Mouse (Mus musculus) hindbrain, embryonic 14.5 days (tissue): ENCODE data around the gene Ttpal. TPM values are rescaled to one million over a fixed set of nuclear protein-coding genes. Genes with fewer than 3 reads are reported as not detected.

Source experiments
- ATAC-seq: fragments of 200-750 bp; cut with Nextera tagmentation; 2 replicates; pipeline ENCODE4 v1.8.0; 2017; ENCODE audit warnings: moderate number of reproducible peaks, mild to moderate bottlenecking, moderate TSS enrichment, moderate library complexity; ENCODE audit not compliant: low FRiP score
- DNase-seq: peaks from one replicate; pipeline ENCODE4 v3.0.0-alpha.2; 2015; ENCODE audit warnings: low spot score
- H3K27ac ChIP-seq: fragments of 300-500 bp; sonication (generic); 2 replicates; pipeline ENCODE4 v1.5.1; 2014; ENCODE audit warnings: mild to moderate bottlenecking, moderate library complexity
- H3K27me3 ChIP-seq: fragments of 300-500 bp; sonication (generic); 2 replicates; pipeline ENCODE4 v1.6.1; 2014; ENCODE audit warnings: mild to moderate bottlenecking, low read length, mixed read lengths; ENCODE audit not compliant: control insufficient read depth, insufficient read depth
- H3K36me3 ChIP-seq: fragments of 300-500 bp; sonication (generic); replicated peaks from 2 replicates; pipeline ENCODE4 v1.6.1; 2014; ENCODE audit not compliant: control insufficient read depth, insufficient read depth
- H3K4me1 ChIP-seq: fragments of 300-500 bp; sonication (generic); replicated peaks from 2 replicates; pipeline ENCODE4 v1.6.1; 2014; ENCODE audit warnings: antibody characterized with exemption, low read length, mixed read lengths; ENCODE audit not compliant: control insufficient read depth, insufficient read depth
- H3K4me2 ChIP-seq: fragments of 300-500 bp; sonication (generic); replicated peaks from 2 replicates; pipeline ENCODE4 v1.6.1; 2014; ENCODE audit warnings: mild to moderate bottlenecking, moderate library complexity
- H3K4me3 ChIP-seq: fragments of 300-500 bp; sonication (generic); replicated peaks from 2 replicates; pipeline ENCODE4 v1.5.1; 2014; ENCODE audit warnings: mild to moderate bottlenecking, low read length
- H3K9ac ChIP-seq: fragments of 300-500 bp; sonication (generic); 2 replicates; pipeline ENCODE4 v1.6.1; 2014
- H3K9me3 ChIP-seq: fragments of 300-500 bp; sonication (generic); 2 replicates; pipeline ENCODE4 v1.6.1; 2016; ENCODE audit warnings: low read length; ENCODE audit not compliant: control insufficient read depth
- WGBS: fragments of 180-500 bp; shearing (Covaris S2); extraction: QIAGEN DNeasy Blood & Tissue Kit; methylation state at CpG from one replicate; pipeline ENCODE4 v1.1.7; 2014; 5-methylcytosine and 5-hydroxymethylcytosine counted together
- polyA plus RNA-seq: library from polyadenylated mRNA; unstranded; fragments of >200 nt; fragmentation: Nextera tagmentation; extraction: Ambion mirVana; gene quantifications from 2 replicates; pipeline ENCODE4 v1.2.1, GENCODE M21; 2014

Ttpal gene
- polyA plus RNA-seq, 1 experiment from 2014 or later: 53.5 TPM

- Histone ChIP-seq H3K4me2 (no peak overlapping the region), H3K36me3 (peaks cover 61% of the 10 kb centered on the region), H3K27me3 (no peaks in the 10 kb centered on the region), H3K27ac (no peak overlapping the region), H3K9ac (no peak overlapping the region), H3K4me1 (peaks cover 7% of the 10 kb centered on the region), H3K4me3 (no peak overlapping the region), H3K9me3 (no peaks in the 10 kb centered on the region)
- ATAC-seq (no peak), DNase-seq (no peak)
- WGBS: 99% methylated on average over 2 of the region's 2 CpGs
Measured at GRCm38 (mm10) chr2:163636057-163636456, 33.9 kb downstream of the Ttpal start.

- ATAC-seq (no peak), DNase-seq (no peak)
- Histone ChIP-seq H3K27me3 (no peaks in the 10 kb centered on the region), H3K36me3 (peaks cover 46% of the 10 kb centered on the region), H3K9ac (no peak overlapping the region), H3K27ac (no peak overlapping the region), H3K4me1 (peaks cover 13% of the 10 kb centered on the region), H3K4me3 (no peak overlapping the region), H3K9me3 (no peaks in the 10 kb centered on the region), H3K4me2 (no peak overlapping the region)
- WGBS: 83% methylated on average over 5 of the region's 5 CpGs
Measured at GRCm38 (mm10) chr2:163637655-163638266, 35.6 kb downstream of the Ttpal start.

- Histone ChIP-seq H3K36me3 (peaks cover 32% of the 10 kb centered on the region), H3K4me2 (no peak overlapping the region), H3K4me1 (peaks cover 25% of the 10 kb centered on the region), H3K27ac (no peak overlapping the region), H3K9ac (no peak overlapping the region), H3K4me3 (no peak overlapping the region), H3K9me3 (no peaks in the 10 kb centered on the region), H3K27me3 (no peaks in the 10 kb centered on the region)
- 84% methylated on average over 3 of the region's 3 CpGs for WGBS
- ATAC-seq (no peak), DNase-seq (no peak)
Measured at GRCm38 (mm10) chr2:163640493-163640892, 38.4 kb downstream of the Ttpal start.

- Histone ChIP-seq H3K4me3 (no peak overlapping the region), H3K27ac (no peak overlapping the region), H3K27me3 (no peaks in the 10 kb centered on the region), H3K4me1 (peaks cover 25% of the 10 kb centered on the region), H3K4me2 (no peak overlapping the region), H3K9ac (no peak overlapping the region), H3K9me3 (no peaks in the 10 kb centered on the region), H3K36me3 (peaks cover 21% of the 10 kb centered on the region)
- 88% methylated on average over 3 of the region's 3 CpGs for WGBS
- DNase-seq (no peak), ATAC-seq (no peak)
Measured at GRCm38 (mm10) chr2:163641681-163642080, 39.6 kb downstream of the Ttpal start.

GRCm38 (mm10) chr2:163642685-163643575, 40.8 kb downstream of the Ttpal start:
- Histone ChIP-seq H3K36me3 (peaks cover 8% of the 10 kb centered on the region), H3K9me3 (no peaks in the 10 kb centered on the region), H3K27ac (no peak overlapping the region), H3K9ac (peak overlapping the region; percentile 84; the same call in 1 of the 2 replicates), H3K4me2 (peak overlapping the region; percentile 64), H3K27me3 (no peaks in the 10 kb centered on the region), H3K4me3 (peak overlapping the region; percentile 75), H3K4me1 (peaks cover 25% of the 10 kb centered on the region)
- DNase-seq (no peak), ATAC-seq (no peak)
- 89% methylated on average over 30 of the region's 30 CpGs for WGBS

GRCm38 (mm10) chr2:163643576-163643971, 41.5 kb downstream of the Ttpal start:
- Histone ChIP-seq H3K27ac (no peak overlapping the region), H3K36me3 (0 out of 2 replicates have a peak, but pooled peaks cover 3% of the 10 kb centered on the region), H3K9me3 (no peaks in the 10 kb centered on the region), H3K9ac (peak overlapping the region; percentile 84), H3K4me1 (peaks cover 25% of the 10 kb centered on the region), H3K4me3 (peak overlapping the region; percentile 75), H3K27me3 (no peaks in the 10 kb centered on the region), H3K4me2 (peak overlapping the region; percentile 64)
- no peak for ATAC-seq
- 94% methylated on average over 2 of the region's 2 CpGs for WGBS
- DNase-seq: no peak

GRCm38 (mm10) chr2:163644047-163644446, 41.9 kb downstream of the Ttpal start:
- Histone ChIP-seq H3K4me2 (peak overlapping the region; percentile 64), H3K4me1 (peaks cover 25% of the 10 kb centered on the region), H3K27ac (peak overlapping the region; percentile 90), H3K36me3 (0 out of 2 replicates have a peak, but pooled peaks cover 3% of the 10 kb centered on the region), H3K4me3 (peak overlapping the region; percentile 75), H3K9ac (peak overlapping the region; percentile 84), H3K9me3 (no peaks in the 10 kb centered on the region), H3K27me3 (no peaks in the 10 kb centered on the region)
- WGBS: 9% methylated on average over 4 of the region's 4 CpGs
- DNase-seq (peak; percentile 33), ATAC-seq (no peak)

GRCm38 (mm10) chr2:163644575-163645385, 42.7 kb downstream of the Ttpal start, which contains the start of gene Serinc3:
Serinc3 (minus strand) TSS chr2:163645131.
- Histone ChIP-seq H3K27ac (peak within 1 kb of the TSS; percentile 90), H3K27me3 (no peaks in the 10 kb centered on the region), H3K4me3 (peak within 1 kb of the TSS; percentile 75), H3K9me3 (0 out of 2 replicates have a peak, but pooled peaks cover under 1% of the 10 kb centered on the region), H3K36me3 (0 out of 2 replicates have a peak, but pooled peaks cover 3% of the 10 kb centered on the region), H3K9ac (peak within 1 kb of the TSS; percentile 84), H3K4me2 (peak within 1 kb of the TSS; percentile 64), H3K4me1 (peaks cover 18% of the 10 kb centered on the region)
- peak; percentile 99 for DNase-seq
- peak; percentile 97 for ATAC-seq
- WGBS: under 1% methylated on average over 74 of the region's 74 CpGs
